Mouse (Mus musculus): ENCODE measurements around the gene Zc3h10. TPM values are rescaled to one million over a fixed set of nuclear protein-coding genes. Genes with fewer than 3 reads are reported as not detected.
"Not testable (repeated sequence)": the region's sequence is repeated elsewhere in the genome, so short reads cannot be mapped to it uniquely, and the experiment has no call there.

Gene Zc3h10
- polyA plus RNA-seq, 1 experiment from 2014 or later, result 12.4 TPM

DNA sequence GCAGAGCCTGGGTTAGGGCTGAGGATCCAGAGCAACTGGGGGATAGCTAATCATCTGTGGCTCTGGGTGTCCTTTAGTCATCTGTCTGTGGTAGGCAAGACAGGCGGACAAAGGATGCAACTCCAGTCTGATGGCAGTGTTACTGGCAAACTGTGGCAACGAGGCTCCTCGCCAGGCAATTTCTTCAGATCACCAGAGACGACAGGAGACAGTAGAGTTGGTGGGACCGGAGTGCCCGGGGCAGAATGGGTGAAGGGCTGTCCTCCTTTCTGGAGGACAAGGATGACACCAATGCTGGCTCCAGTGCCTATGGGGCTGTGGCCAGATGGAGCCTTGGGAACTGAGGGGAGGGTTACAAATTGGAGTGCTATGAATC, 2.1 kb upstream of the Zc3h10 start:
- H3K9ac ChIP-seq; H3K4me1 ChIP-seq; H3K27me3 ChIP-seq (replicated peaks); H3K9me3 ChIP-seq; H3K4me3 ChIP-seq (replicated peaks); H3K36me3 ChIP-seq; H3K4me2 ChIP-seq; ATAC-seq (ENCODE audit: insufficient read depth, low FRiP score, low read depth): not testable (repeated sequence)
- WGBS, result 62% methylated on average over 6 of the region's 6 CpGs
- peak overlapping the region; percentile 96; the same call in 1 of the 2 replicates for H3K27ac ChIP-seq

DNA sequence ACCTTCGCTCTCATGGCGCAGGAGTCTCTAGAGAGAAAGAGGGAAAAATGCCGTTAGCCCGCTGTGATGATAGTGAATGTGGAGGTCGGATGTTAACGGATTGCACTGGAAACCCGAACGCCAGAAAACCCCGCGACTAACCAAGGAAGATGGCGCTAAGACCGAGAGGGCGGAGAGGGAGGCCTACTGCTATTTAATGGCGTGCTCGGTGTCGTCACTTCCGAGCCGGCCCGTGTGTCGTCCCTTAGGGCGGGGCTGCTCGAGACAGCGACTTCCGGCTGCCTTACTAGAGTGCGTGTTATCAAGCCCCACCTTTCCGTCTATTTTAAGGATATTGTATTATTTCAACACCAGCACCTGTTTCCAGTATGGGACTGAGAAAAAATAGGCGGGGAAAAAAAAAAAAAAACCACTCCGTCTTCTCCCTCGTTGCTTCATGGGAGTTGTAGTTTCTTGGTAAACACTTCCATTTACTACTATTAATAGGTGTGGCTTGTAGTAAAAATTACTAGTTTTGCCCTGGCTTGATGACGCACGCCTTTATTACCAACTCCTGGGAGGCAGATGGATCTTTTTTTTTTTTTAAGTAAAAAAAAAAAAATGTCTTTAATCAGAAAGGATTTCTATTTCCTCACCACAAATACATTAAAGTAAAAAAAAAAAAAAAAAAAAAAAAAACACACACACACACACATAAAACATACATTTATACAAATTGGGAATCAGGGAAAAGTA, 1.5 kb upstream of the Zc3h10 start, which contains the start of gene Rpl41:
Gene Rpl41 (minus strand): TSS at position 359 of the 735 bp plus-strand sequence.
- Histone ChIP-seq H3K36me3 (peaks cover 12% of the 10 kb centered on the region), H3K27me3 (replicated peaks) (no peaks in the 10 kb centered on the region), H3K9ac (peak within 1 kb of the TSS; percentile 35), H3K4me1 (no peaks in the 10 kb centered on the region), H3K4me3 (replicated peaks) (peak within 1 kb of the TSS; percentile 81), H3K27ac (peak within 1 kb of the TSS; percentile 96), H3K9me3 (no peaks in the 10 kb centered on the region), H3K4me2 (peak within 1 kb of the TSS; percentile 74)
- peak; percentile 90 for ATAC-seq (ENCODE audit: insufficient read depth, low FRiP score, low read depth)
- WGBS, result under 1% methylated on average over 31 of the region's 31 CpGs

DNA sequence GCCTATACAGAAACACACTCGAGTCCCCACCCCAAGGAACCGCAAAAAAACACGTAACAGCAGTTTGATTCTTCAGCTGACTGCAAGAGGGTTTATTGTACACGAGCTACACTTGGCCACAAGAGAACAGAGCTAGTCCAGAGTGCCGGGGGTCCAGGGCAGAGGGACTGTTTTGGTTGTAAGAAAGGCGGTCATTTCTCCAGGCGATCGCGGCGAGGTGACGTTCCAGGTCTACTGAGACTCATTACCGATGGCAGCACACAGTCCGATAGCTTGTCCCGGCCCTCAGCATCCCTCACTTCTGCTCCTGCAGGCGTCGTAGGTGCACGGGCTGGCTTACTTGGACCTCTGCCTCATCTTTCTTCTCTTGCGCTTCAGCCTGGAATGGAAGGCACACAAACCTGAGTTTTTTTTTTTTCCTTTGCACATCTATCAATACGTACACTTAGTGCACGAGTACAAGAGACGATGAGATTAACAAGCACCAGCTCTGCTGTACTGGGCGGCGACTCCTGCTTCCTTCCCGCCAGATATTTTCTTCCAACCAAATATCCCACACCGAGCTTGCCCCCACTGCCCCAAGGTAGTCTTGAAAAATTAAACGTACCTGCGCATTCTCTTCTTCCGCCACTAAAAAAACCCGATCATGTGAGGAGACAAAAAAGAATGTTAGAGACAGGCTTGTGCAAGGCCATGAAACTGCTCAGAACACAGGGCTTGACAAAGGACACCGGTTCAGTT, 647 bp upstream of the Zc3h10 start:
- Histone ChIP-seq H3K36me3 (peaks cover 18% of the 10 kb centered on the region), H3K4me3 (replicated peaks) (peak overlapping the region; percentile 81), H3K4me2 (peak overlapping the region; percentile 74), H3K27ac (peak overlapping the region; percentile 97), H3K9ac (peak overlapping the region; percentile 35)
- not testable (repeated sequence) for ATAC-seq (ENCODE audit: insufficient read depth, low FRiP score, low read depth); H3K9me3 ChIP-seq; H3K4me1 ChIP-seq; H3K27me3 ChIP-seq (replicated peaks)
- WGBS, result under 1% methylated on average over 26 of the region's 30 CpGs

DNA sequence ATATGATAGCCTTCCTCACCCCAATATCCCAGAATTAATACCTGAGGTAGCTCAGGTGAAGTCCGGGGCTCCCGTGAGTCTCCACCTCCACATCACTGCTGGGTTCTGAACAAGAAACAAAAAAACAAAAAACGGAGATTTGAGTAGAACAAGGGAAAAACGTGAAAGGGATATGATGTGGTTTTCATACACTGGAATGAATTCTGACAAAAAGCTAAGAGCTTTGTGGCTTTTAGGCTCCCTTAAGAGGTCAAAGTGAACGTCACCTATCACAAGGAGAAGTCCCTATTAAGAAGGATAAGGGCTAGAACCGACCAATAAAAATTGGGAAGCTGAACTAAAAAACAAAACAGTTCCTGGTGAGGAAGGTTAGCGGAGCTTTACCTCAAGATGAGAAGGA, 787 bp downstream of the Zc3h10 start:
- peaks cover 18% of the 10 kb centered on the region for H3K36me3 ChIP-seq
- 17% methylated on average over 7 of the region's 7 CpGs for WGBS
- no peak for ATAC-seq (ENCODE audit: insufficient read depth, low FRiP score, low read depth)
- H3K9me3 ChIP-seq, result no peaks in the 10 kb centered on the region
- H3K27ac ChIP-seq, result peak overlapping the region; percentile 97
- H3K4me3 ChIP-seq (replicated peaks), result peak overlapping the region; percentile 81
- no peaks in the 10 kb centered on the region for H3K4me1 ChIP-seq
- peak overlapping the region; percentile 49 for H3K9ac ChIP-seq
- no peaks in the 10 kb centered on the region for H3K27me3 ChIP-seq (replicated peaks)
- peak overlapping the region; percentile 74 for H3K4me2 ChIP-seq

DNA sequence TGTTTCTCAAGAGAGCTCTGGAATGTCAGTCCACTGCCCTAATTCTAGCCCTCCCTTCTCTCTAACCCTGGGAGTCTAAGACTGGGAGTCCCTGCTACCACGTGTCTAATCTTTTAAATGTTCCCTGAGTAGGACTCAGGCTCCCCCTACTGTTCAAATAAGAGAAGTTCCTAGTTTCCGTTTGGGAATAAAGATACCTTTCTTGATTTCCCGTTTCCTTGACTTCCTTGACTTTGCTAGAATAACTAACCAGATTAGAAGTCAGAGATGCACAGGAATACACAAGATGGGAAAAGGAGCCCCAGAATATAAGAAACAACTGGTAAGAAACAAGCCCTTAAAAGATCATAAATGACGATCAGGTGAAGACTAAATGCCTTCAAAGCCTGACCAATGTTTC, 1.2 kb downstream of the Zc3h10 start:
- no peak overlapping the region for H3K9ac ChIP-seq
- ATAC-seq (ENCODE audit: insufficient read depth, low FRiP score, low read depth), result no peak

DNA sequence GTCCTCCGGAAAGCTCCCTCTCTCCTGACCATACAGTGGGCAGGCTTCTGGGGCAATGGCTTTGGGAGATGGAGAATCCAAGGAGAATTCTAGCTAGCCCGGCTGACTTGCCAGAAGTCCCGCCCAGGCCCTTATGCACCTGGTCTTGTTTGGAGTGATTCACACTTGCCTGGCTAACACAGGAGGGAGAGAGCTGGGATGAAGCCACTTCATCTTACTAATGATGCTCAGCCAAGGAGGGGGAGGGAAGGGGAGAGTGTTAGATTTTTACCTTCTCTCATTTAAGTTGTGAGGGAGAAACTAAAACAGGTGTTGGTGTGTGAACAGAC, 2.0 kb downstream of the Zc3h10 start:
- WGBS, result 76% methylated on average over 3 of the region's 3 CpGs
- Histone ChIP-seq H3K36me3 (peaks cover 18% of the 10 kb centered on the region), H3K9me3 (no peaks in the 10 kb centered on the region), H3K27me3 (replicated peaks) (no peaks in the 10 kb centered on the region), H3K4me2 (no peak overlapping the region), H3K27ac (no peak overlapping the region), H3K4me1 (no peaks in the 10 kb centered on the region), H3K4me3 (replicated peaks) (no peak overlapping the region), H3K9ac (no peak overlapping the region)
- no peak for ATAC-seq (ENCODE audit: insufficient read depth, low FRiP score, low read depth)

More for the DNA sequence above, 1.2 kb downstream of the Zc3h10 start:
- Histone ChIP-seq H3K27ac (peak overlapping the region; percentile 97), H3K9me3 (no peaks in the 10 kb centered on the region), H3K4me3 (replicated peaks) (peak overlapping the region; percentile 81), H3K4me2 (peak overlapping the region; percentile 74), H3K4me1 (no peaks in the 10 kb centered on the region), H3K27me3 (replicated peaks) (no peaks in the 10 kb centered on the region), H3K36me3 (peaks cover 18% of the 10 kb centered on the region)
- WGBS, result 9% methylated on average over 4 of the region's 4 CpGs

DNA sequence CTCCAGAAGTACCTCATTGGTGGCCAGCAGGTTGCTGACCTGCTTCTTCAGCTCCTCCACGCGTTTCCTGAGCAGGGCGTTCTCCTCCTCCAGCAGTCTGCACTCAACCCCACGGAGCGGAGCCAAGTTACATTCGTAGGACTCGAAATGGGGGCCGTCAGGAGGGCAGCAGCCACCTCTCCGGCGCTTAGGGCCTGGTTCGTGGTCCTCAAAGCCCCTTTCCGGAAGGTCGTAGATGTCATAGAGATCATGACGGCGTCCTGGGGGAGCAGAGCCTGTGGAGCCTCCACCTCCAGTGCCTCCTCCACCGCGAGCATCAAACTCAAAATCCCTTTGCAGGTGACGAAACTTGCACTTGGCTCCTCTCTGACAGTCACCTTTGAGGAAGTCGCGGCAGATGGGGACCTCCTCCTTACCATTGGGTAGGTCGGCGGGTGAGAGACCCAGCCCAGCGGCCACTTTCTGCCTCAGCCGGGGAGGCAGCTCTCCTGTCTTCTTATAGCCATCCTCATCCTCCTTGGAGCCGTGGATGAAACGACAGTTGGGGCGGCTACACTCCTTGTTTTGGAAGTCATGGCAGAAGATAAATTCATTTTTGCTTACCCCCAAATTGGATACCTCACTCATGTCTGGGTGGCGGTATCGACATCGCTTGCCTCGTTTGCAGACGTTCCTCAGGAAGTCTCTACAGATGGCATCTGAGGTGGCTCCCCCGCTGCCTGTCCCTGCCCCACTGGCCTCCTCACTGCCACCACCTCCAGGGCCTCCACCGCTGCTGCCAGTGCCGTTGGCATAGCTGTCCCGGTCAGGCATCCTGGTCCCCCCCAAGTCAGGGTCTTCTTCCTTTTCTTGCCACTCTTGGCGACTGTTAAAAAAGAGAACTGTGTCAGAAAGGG, 2.7 kb downstream of the Zc3h10 start:
- WGBS, result 92% methylated on average over 37 of the region's 37 CpGs
- H3K4me2 ChIP-seq, result no peak overlapping the region
- H3K9ac ChIP-seq, result no peak overlapping the region
- no peaks in the 10 kb centered on the region for H3K27me3 ChIP-seq (replicated peaks)
- no peaks in the 10 kb centered on the region for H3K4me1 ChIP-seq
- no peak overlapping the region for H3K4me3 ChIP-seq (replicated peaks)
- no peak overlapping the region for H3K27ac ChIP-seq
- ATAC-seq (ENCODE audit: insufficient read depth, low FRiP score, low read depth), result no peak
- no peaks in the 10 kb centered on the region for H3K9me3 ChIP-seq
- H3K36me3 ChIP-seq, result peaks cover 18% of the 10 kb centered on the region

DNA sequence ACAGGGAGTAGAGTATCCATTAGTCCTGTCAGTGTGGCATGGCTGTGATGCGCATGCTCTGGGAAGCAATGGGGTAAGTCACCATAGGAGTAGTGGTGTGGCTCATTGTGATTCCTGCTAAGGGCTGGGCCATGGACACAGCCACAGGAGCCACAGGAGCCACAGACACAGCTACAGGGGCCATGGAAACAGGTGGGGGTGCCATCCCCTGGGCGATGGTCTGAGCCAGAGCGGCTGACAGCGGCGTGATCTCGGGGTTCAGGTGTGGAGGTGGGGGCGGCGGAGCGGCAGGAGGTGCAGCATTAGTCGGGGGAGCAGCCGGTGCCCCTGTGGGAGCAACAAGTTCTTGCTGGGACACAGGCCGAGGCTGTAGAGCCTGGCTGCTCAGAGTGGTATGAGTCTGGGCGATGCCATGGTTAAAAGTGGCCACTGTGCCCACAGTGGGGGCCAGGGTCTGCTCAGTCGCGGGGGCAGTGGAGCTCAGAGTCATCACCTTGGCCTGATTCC, 3.4 kb downstream of the Zc3h10 start:
- H3K36me3 ChIP-seq, result peaks cover 18% of the 10 kb centered on the region
- no peak overlapping the region for H3K27ac ChIP-seq
- H3K9me3 ChIP-seq, result no peaks in the 10 kb centered on the region
- H3K4me2 ChIP-seq, result no peak overlapping the region
- no peaks in the 10 kb centered on the region for H3K4me1 ChIP-seq
- 96% methylated on average over 15 of the region's 15 CpGs for WGBS
- no peaks in the 10 kb centered on the region for H3K27me3 ChIP-seq (replicated peaks)
- ATAC-seq (ENCODE audit: insufficient read depth, low FRiP score, low read depth), result no peak
- no peak overlapping the region for H3K9ac ChIP-seq
- no peak overlapping the region for H3K4me3 ChIP-seq (replicated peaks)

DNA sequence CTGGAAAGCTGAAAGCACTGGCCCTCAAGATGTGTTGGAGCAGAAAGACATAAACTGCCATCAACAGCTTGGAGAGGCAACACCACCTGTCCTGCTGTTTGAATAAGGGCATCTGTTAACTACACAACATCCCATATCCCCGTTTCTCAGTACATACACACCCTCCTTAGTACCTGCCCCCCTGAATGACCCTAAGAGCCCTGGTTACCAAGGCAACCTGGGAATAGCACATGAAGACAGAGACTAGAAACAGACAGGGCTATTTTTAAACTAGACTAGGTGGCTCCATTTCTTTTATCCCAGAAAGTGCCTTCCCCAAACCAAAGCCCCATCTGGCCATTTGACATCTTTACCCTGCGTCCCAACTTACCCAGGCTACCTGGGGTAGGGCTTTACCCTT, 4.5 kb downstream of the Zc3h10 start:
- 62% methylated on average over 2 of the region's 2 CpGs for WGBS
- Histone ChIP-seq H3K27me3 (replicated peaks) (no peaks in the 10 kb centered on the region), H3K9me3 (no peaks in the 10 kb centered on the region), H3K9ac (no peak overlapping the region), H3K36me3 (peaks cover 18% of the 10 kb centered on the region), H3K4me2 (no peak overlapping the region), H3K4me3 (replicated peaks) (no peak overlapping the region), H3K4me1 (no peaks in the 10 kb centered on the region), H3K27ac (no peak overlapping the region)
- no peak for ATAC-seq (ENCODE audit: insufficient read depth, low FRiP score, low read depth)

DNA sequence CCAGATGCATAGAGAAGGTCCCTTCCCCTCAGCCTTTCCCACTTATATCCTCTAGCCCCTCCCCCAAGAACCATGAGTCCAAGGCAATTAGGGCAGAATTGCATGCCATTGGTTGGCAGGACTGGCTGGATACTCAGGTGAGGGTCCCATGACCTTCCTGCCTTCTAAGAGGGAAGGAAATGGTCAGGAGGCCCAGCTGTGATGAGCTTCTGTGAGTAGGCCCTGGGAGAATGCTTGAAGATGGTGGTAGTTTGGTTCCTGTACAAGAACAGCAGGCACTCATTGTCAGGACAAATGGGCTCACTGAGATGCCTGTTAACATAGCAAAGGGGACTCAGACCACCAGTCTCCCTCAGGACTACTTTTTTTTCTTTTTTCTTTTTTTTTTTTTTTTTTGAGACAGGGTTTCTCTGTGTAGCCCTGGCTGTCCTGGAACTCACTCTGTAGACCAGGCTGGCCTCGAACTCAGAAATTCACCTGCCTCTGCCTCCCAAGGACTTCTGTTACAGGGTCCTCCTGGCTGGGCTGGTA, 9.2 kb downstream of the Zc3h10 start:
- Histone ChIP-seq H3K9ac (no peak overlapping the region), H3K4me2 (no peak overlapping the region), H3K4me1 (peaks cover 4% of the 10 kb centered on the region; the same call in 1 of the 2 replicates), H3K27me3 (replicated peaks) (no peaks in the 10 kb centered on the region), H3K27ac (no peak overlapping the region), H3K9me3 (no peaks in the 10 kb centered on the region), H3K4me3 (replicated peaks) (no peak overlapping the region), H3K36me3 (no peaks in the 10 kb centered on the region)
- no peak for ATAC-seq (ENCODE audit: insufficient read depth, low FRiP score, low read depth)
- WGBS, result 93% methylated on average over 1 of the region's 1 CpGs

DNA sequence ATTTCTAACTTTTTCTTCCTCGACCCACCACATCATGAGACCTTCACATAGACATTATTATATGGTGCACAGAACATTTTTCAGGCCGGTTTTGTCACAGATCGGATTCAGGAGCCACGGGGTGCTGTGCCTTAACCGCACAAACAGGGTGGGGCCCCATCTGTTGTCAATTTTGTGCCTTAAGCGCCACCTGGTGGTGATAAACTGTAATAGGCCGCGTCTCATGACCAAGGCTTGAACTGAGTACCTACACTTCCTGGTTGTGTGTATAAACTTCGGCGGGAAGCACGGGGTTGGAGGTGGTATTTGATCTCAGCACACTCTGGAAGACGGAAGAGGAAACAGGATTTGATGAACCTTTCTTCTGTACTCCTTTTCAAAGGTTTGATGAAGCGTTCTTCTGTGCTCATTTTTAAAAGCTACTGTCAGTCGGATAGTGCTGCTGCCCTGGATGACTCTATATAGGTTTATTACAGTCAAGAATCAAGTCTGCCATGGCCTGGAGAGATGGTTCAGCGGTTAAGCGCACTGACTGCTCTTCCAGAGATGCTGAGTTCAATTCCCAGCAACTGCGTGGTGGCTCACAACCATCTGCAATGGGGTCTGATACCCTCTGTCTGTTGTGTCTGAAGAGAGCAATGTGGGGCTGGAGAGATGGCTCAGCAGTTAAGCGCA, 11.2 kb downstream of the Zc3h10 start:
- H3K9ac ChIP-seq, result no peak overlapping the region
- H3K4me1 ChIP-seq, result peaks cover 4% of the 10 kb centered on the region; the same call in 1 of the 2 replicates
- no peaks in the 10 kb centered on the region for H3K9me3 ChIP-seq
- H3K27me3 ChIP-seq (replicated peaks), result no peaks in the 10 kb centered on the region
- no peaks in the 10 kb centered on the region for H3K36me3 ChIP-seq
- peak overlapping the region; percentile 67 for H3K27ac ChIP-seq
- whole genome bisulfite sequencing, result 14% methylated on average over 18 of the region's 18 CpGs
- peak overlapping the region; percentile 22 for H3K4me3 ChIP-seq (replicated peaks)
- peak overlapping the region; percentile 50 for H3K4me2 ChIP-seq
- ATAC-seq (ENCODE audit: insufficient read depth, low FRiP score, low read depth), result peak; percentile 93
